Mouse (Mus musculus) kidney, adult 11 months (tissue): ENCODE results near the gene Olfr46.
"Not testable (repeated sequence)": the region's sequence is repeated elsewhere in the genome, so short reads cannot be mapped to it uniquely, and the experiment has no call there.

ENCODE experiments used
- DNase-seq: peaks from one replicate; pipeline ENCODE4 v3.0.0; 2022

Gene Olfr46

GRCm38 (mm10) chr7:140600969-140601368 is at the start of gene Olfr46:
Gene Olfr46 (plus strand): TSS chr7:140601269.
- DNase-seq: not testable (repeated sequence)

DNA sequence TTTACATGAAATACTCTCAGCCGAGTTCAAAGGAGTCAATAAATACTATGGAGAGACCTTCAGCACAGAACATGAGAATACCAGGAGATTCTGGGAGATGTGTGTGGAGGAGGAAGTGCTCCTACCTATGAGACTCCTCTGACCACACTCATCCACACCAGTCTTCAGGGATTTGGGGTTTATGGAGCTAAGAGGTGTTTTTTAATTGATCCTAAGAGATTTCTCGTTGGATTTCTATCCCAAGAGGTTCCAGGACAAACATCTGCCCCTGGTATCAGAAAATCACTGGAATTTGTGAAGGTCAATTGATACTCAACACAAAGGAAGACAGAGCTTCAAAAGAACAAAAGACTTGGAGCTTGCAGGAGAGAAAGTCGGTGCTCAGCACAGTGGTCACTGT is 33.5 kb upstream of the Olfr46 start, which contains the start of gene Olfr538:
Gene Olfr538 (plus strand): TSS at position 301 of the 400 bp plus-strand sequence.
- DNase-seq: no peak

- DNase-seq: not testable (repeated sequence)
These were observed 27.6 kb downstream of the Olfr46 start, which contains the start of gene Olfr61 for GRCm38 (mm10) chr7:140628670-140629069. Gene Olfr61 (plus strand): TSS chr7:140628970.

- DNase-seq: no peak
These were observed 29.5 kb downstream of the Olfr46 start for GRCm38 (mm10) chr7:140630559-140630958.

DNA sequence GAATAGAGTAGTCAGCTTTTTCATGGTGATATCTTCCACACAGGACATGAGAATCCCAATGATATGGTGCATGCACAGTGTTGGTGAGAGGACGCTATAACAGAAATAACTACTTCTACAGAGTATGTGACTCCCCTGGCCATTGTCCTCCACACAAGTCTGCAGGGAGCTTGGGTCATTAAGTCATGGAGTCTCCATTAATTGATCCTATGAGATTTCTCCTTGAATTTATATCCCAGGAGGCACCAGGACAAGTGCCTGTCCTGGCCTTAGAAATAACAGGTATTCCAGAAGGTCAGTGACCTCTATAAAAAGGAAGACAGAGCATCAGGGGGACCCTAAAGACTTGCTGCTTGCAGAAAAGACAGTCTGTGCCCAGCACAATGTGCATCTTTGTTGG is 45.1 kb downstream of the Olfr46 start, which contains the start of gene Olfr53:
Gene Olfr53 (plus strand): TSS at position 301 of the 400 bp plus-strand sequence.
- no peak for DNase-seq

DNA sequence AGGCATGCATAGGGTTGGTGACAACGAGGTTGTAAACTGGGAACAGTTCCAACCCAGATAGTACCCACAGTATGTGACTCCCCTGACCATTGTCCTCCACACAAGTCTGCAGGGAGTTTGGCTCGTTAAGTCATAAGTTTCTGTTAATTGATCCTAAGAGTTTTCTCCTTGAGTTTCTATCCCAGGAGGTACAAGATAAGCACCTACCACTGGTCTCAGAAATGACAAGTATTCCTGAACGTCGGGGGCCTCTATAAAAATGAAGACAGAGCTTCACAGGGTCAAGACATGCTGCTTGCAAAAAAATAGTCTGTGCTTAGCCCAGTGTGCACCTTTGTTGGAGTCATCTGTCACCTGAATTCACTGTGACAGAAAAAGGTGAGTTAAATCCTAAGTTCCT is 58.6 kb downstream of the Olfr46 start, which contains the start of gene Olfr539:
Gene Olfr539 (plus strand): TSS at position 301 of the 400 bp plus-strand sequence.
- DNase-seq: no peak
